Mouse (Mus musculus) brain, embryonic 14.5 days (tissue): ENCODE results near the gene Epha4.

Experiments used
- CTCF ChIP-seq: fragments of 200-500 bp; IDR thresholded peaks from 2 replicates; pipeline ENCODE4 v1.5.1; 2012; ENCODE audit warnings: inconsistent platforms, mild to moderate bottlenecking, moderate library complexity, borderline replicate concordance; ENCODE audit not compliant: insufficient read depth, insufficient read length; ENCODE audit errors: extremely low read depth
- POLR2A ChIP-seq: fragments of 200-500 bp; IDR thresholded peaks from 2 replicates; pipeline ENCODE4 v1.6.1; 2012; ENCODE audit warnings: mild to moderate bottlenecking, inconsistent platforms, borderline replicate concordance; ENCODE audit not compliant: poor library complexity, insufficient read depth, insufficient read length, severe bottlenecking; ENCODE audit errors: extremely low read depth

DNA sequence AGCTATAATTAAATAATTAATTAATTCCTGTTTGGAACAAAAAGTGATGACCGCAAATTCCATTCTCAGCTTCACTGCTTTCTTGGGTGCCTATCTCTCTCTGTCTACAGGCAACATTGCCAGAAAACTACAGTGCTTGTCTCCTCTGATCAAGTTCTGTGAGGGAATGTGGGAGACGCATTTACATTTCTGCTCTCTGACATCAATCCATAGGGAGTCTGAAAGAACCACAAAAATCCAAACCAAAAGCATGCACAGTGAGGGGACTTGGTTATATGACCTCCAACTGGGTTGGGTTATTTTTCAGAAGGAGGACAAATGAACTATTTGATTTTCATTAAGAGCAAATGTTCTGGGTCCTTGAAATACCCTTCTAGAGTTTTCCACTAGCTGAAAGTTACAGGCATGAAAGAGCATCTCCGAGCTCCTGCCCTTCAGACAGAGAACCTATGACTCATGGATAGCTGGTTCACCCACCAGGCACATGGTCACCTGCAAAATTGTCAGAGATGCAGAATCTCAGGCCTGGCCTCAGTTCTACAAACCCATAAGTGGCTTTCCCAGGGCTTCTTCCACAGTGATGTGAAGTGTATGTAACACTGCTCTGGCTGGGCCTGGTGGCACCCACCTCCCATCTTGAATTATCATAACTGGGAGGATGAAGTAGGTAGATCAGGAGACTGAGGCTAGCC is 75.4 kb downstream of the Epha4 start:
- TF ChIP-seq POLR2A (no peak), CTCF (no peak)
